Mouse (Mus musculus): Measurements from ENCODE around the gene Itpkb.

DNA sequence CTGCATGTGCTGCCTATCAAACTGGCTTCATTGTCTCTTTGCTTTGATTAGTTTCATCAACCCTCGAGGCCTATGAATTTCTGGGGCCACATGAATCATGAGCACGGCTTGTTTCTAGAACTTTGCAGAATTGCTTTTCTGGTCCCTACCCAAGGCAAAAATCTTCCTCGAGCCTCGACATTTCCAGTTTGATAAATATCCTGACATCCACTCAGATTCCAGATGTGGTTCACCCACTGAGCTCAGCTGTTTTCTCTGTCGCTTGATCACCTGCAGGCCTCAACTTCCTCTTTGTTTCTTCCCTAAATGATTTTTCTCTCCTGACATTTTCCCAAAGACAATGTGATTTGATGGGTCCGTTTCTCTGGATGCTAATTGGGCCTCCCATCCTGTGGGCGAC is 42.1 kb upstream of the Itpkb start:
- TF ChIP-seq ZC3H11A (IDR thresholded peaks at IDR 0.05; ENCODE audit: low read depth, low read length) (no peak), UBTF (IDR thresholded peaks at IDR 0.05; ENCODE audit: low read depth, low read length) (no peak), MAX (IDR thresholded peaks at IDR 0.05; ENCODE audit: low read length) (no peak), PAX5 (IDR thresholded peaks at IDR 0.05; ENCODE audit: low read length) (no peak), CTCF (conservative IDR thresholded peaks at IDR 0.05 in 1 of 2, IDR thresholded peaks at IDR 0.05 in 1 of 2; ENCODE audit: low read depth in 2 of 2, low read length in 2 of 2) (no peak)

All from CH12.LX (cell line).